Mouse (Mus musculus) myocyte (in vitro differentiated cells): Measurements from ENCODE around the gene Fars2. TPM values are rescaled to one million over a fixed set of nuclear protein-coding genes. Genes with fewer than 3 reads are reported as not detected.
A peak's percentile ranks its signal among the peaks of the same experiment; 100 is the strongest.
"Not testable (repeated sequence)": the region's sequence is repeated elsewhere in the genome, so short reads cannot be mapped to it uniquely, and the experiment has no call there.

Experiments used
- H3K27me3 ChIP-seq: one replicate; pipeline ENCODE4 v1.6.1; 2011; ENCODE audit not compliant: control insufficient read depth, insufficient read depth, insufficient read length
- H3K36me3 ChIP-seq: one replicate; pipeline ENCODE4 v1.6.1; 2011; ENCODE audit not compliant: control insufficient read depth, insufficient read depth
- H3K4me2 ChIP-seq: one replicate; pipeline ENCODE4 v1.6.1; 2011; ENCODE audit warnings: low read depth, control low read depth
- H3K4me3 ChIP-seq: one replicate; pipeline ENCODE4 v1.5.1; 2011; ENCODE audit warnings: mild to moderate bottlenecking, control low read depth, moderate library complexity
- H3K79me2 ChIP-seq: one replicate; pipeline ENCODE4 v1.6.1; 2011; ENCODE audit not compliant: control insufficient read depth, insufficient read depth
- H3ac ChIP-seq: one replicate; pipeline ENCODE4 v1.6.1; 2011; ENCODE audit not compliant: control insufficient read depth, insufficient read length
- CEBPB ChIP-seq: IDR thresholded peaks from 2 replicates; pipeline ENCODE4 v1.6.1; 2011; ENCODE audit warnings: mild to moderate bottlenecking, moderate library complexity; ENCODE audit not compliant: poor library complexity, insufficient read depth, severe bottlenecking
- E2F4 ChIP-seq: IDR thresholded peaks from one replicate; pipeline ENCODE4 v1.6.1; 2011; ENCODE audit warnings: mild to moderate bottlenecking, control low read depth, moderate library complexity; ENCODE audit not compliant: insufficient read depth
- MAX ChIP-seq: IDR thresholded peaks from one replicate; pipeline ENCODE4 v1.6.1; 2011; ENCODE audit warnings: low read depth, mild to moderate bottlenecking, control low read depth
- MYOD1 ChIP-seq, 3 experiments: IDR thresholded peaks; one replicate each; pipeline ENCODE4 v1.6.1; 2011; ENCODE audit warnings: control low read depth in 2 of 3, low read depth in 2 of 3, mild to moderate bottlenecking in 2 of 3, moderate library complexity in 1 of 3; ENCODE audit not compliant: insufficient read length in 2 of 3, control insufficient read depth in 1 of 3
- MYOG ChIP-seq, 3 experiments: IDR thresholded peaks; one replicate each; pipeline ENCODE4 v1.6.1; 2011; ENCODE audit warnings: control low read depth in 2 of 3, low read depth in 2 of 3, mild to moderate bottlenecking in 2 of 3; ENCODE audit not compliant: insufficient read length in 2 of 3, control insufficient read depth in 1 of 3, insufficient read depth in 1 of 3
- POLR2A ChIP-seq: IDR thresholded peaks from one replicate; pipeline ENCODE4 v1.6.1; 2011; ENCODE audit warnings: low read depth, mild to moderate bottlenecking, control low read depth, moderate library complexity; ENCODE audit not compliant: insufficient read length
- POLR2AphosphoS2 ChIP-seq: IDR thresholded peaks from one replicate; pipeline ENCODE4 v1.6.1; 2011; ENCODE audit warnings: low read depth, control low read depth; ENCODE audit not compliant: insufficient read length
- REST ChIP-seq: IDR thresholded peaks from one replicate; pipeline ENCODE4 v1.6.1; 2011; ENCODE audit warnings: mild to moderate bottlenecking, control low read depth, moderate library complexity; ENCODE audit not compliant: insufficient read depth, insufficient read length
- SRF ChIP-seq: IDR thresholded peaks from one replicate; pipeline ENCODE4 v1.6.1; 2011; ENCODE audit warnings: low read depth; ENCODE audit not compliant: control insufficient read depth, insufficient read length
- TCF12 ChIP-seq: IDR thresholded peaks from one replicate; pipeline ENCODE4 v1.6.1; 2011; ENCODE audit warnings: mild to moderate bottlenecking, control low read depth; ENCODE audit not compliant: poor library complexity, insufficient read depth, severe bottlenecking
- TCF3 ChIP-seq: IDR thresholded peaks from one replicate; pipeline ENCODE4 v1.6.1; 2011; ENCODE audit warnings: low read depth, control low read depth; ENCODE audit not compliant: insufficient read length
- USF1 ChIP-seq: IDR thresholded peaks from one replicate; pipeline ENCODE4 v1.6.1; 2011; ENCODE audit warnings: low read depth, mild to moderate bottlenecking, control low read depth, moderate library complexity
- polyA plus RNA-seq: library from polyadenylated mRNA; unstranded; fragments of >200 nt; fragmentation: generic; extraction: Trizol; gene quantifications from one replicate; pipeline ENCODE4 v1.2.1, GENCODE M21; 2012; ENCODE audit warnings: missing spikeins

Fars2 gene
- polyA plus RNA-seq, 1 experiment, result 53.6 TPM

GRCm38 (mm10) chr13:36334748-36335147, 217.5 kb downstream of the Fars2 start:
- H3K79me2 ChIP-seq, result no peaks in the 10 kb centered on the region
- H3K36me3 ChIP-seq, result no peaks in the 10 kb centered on the region
- H3K27me3 ChIP-seq, result no peaks in the 10 kb centered on the region
- TF ChIP-seq REST (no peak), E2F4 (no peak), MYOD1 (IDR thresholded peaks at IDR 0.05; ENCODE audit: control insufficient read depth in 1 of 3, insufficient read length in 2 of 3, low read depth in 2 of 3) (no peak), POLR2A (no peak), MAX (no peak), TCF12 (no peak), SRF (no peak), TCF3 (no peak), CEBPB (no peak), USF1 (no peak), MYOG (IDR thresholded peaks at IDR 0.05; ENCODE audit: control insufficient read depth in 1 of 3, insufficient read depth in 1 of 3, insufficient read length in 2 of 3, low read depth in 2 of 3) (no peak), POLR2AphosphoS2 (no peak)
- H3K4me2 ChIP-seq, result no peak overlapping the region
- no peak overlapping the region for H3ac ChIP-seq
- no peak overlapping the region for H3K4me3 ChIP-seq

DNA sequence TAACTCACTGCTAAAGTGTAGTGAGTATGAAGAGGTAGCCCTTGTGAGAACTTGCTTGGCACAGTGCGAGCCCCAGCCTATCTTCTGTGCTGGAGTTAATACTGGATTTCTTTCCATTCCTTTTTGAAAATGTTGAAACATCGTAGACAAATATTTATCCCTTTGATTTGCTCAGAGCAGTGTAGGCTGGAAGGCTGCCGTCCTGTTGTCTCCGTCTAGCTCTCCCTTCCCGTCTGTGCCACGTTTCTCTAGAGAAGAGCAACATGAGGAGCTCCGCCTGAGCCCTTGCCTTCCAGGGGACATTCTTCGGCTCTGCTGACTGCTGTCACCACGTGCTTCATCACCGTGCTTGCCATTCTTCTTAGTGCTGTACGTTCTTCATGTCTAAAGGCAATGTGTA, 234.3 kb downstream of the Fars2 start:
- H3K4me2 ChIP-seq, result no peak overlapping the region
- TF ChIP-seq CEBPB (no peak), TCF12 (no peak), E2F4 (no peak), MAX (no peak), REST (no peak), SRF (no peak), USF1 (no peak), MYOD1 (IDR thresholded peaks at IDR 0.05; ENCODE audit: control insufficient read depth in 1 of 3, insufficient read length in 2 of 3, low read depth in 2 of 3) (no peak), TCF3 (no peak), POLR2AphosphoS2 (no peak), POLR2A (no peak), MYOG (IDR thresholded peaks at IDR 0.05; ENCODE audit: control insufficient read depth in 1 of 3, insufficient read depth in 1 of 3, insufficient read length in 2 of 3, low read depth in 2 of 3) (no peak)
- no peaks in the 10 kb centered on the region for H3K79me2 ChIP-seq
- no peaks in the 10 kb centered on the region for H3K27me3 ChIP-seq
- no peak overlapping the region for H3K4me3 ChIP-seq
- no peak overlapping the region for H3ac ChIP-seq
- no peaks in the 10 kb centered on the region for H3K36me3 ChIP-seq

DNA sequence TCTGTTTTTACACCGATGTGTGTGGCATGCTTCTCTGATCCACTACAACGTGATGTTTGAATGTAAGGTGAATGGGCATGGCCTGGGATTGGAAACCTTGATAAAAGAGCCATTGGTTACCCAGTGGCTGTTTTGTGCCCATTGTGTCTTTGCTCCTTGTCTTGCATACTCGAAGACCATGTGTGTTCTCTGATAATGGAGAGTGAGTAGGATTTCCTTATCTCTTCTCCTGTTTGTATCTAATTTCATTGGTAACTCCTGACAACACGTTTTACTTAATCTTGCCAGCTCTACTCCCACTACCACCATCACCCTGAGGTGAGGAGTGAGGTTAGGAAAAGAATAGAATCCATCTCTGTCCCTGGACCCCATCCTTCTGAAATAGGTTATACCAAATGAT, 240.3 kb downstream of the Fars2 start:
- Histone ChIP-seq H3K36me3 (no peaks in the 10 kb centered on the region), H3ac (no peak overlapping the region), H3K27me3 (no peaks in the 10 kb centered on the region), H3K4me2 (no peak overlapping the region), H3K4me3 (no peak overlapping the region), H3K79me2 (no peaks in the 10 kb centered on the region)
- TF ChIP-seq MAX (no peak), E2F4 (no peak), CEBPB (no peak), TCF3 (no peak), POLR2A (no peak), USF1 (no peak), POLR2AphosphoS2 (no peak), MYOD1 (IDR thresholded peaks at IDR 0.05; ENCODE audit: control insufficient read depth in 1 of 3, insufficient read length in 2 of 3, low read depth in 2 of 3) (no peak), MYOG (IDR thresholded peaks at IDR 0.05; ENCODE audit: control insufficient read depth in 1 of 3, insufficient read depth in 1 of 3, insufficient read length in 2 of 3, low read depth in 2 of 3) (no peak), SRF (no peak), TCF12 (no peak), REST (no peak)

DNA sequence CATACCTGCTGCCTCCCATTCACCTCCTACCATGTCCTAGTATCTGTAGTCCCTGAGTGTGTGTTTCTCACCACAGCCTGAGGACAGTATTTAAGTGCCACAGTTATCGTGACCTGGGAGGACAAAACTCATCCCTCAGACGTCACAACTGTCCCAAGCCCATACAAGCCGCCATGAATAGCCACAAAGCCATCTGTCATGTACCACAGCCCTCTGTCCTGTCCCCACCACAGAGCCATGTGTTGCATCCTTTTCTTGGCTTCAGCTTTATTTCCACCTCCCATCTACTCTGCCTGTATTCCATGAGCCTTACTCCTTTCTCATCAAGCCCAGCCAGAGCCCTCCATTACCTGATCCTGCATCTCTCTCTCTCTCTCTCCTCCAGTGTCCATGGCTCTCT, 244.2 kb downstream of the Fars2 start:
- no peaks in the 10 kb centered on the region for H3K36me3 ChIP-seq
- H3K4me2 ChIP-seq, result no peak overlapping the region
- no peak overlapping the region for H3K4me3 ChIP-seq
- H3K27me3 ChIP-seq, result no peaks in the 10 kb centered on the region
- H3ac ChIP-seq, result no peak overlapping the region
- TF ChIP-seq MYOG (IDR thresholded peaks at IDR 0.05; ENCODE audit: control insufficient read depth in 1 of 3, insufficient read depth in 1 of 3, insufficient read length in 2 of 3, low read depth in 2 of 3) (peak in 1 of 3 experiments; percentile 68), POLR2AphosphoS2 (no peak), CEBPB (no peak), MYOD1 (IDR thresholded peaks at IDR 0.05; ENCODE audit: control insufficient read depth in 1 of 3, insufficient read length in 2 of 3, low read depth in 2 of 3) (peak in 1 of 3 experiments; percentile 61)
- no peaks in the 10 kb centered on the region for H3K79me2 ChIP-seq

DNA sequence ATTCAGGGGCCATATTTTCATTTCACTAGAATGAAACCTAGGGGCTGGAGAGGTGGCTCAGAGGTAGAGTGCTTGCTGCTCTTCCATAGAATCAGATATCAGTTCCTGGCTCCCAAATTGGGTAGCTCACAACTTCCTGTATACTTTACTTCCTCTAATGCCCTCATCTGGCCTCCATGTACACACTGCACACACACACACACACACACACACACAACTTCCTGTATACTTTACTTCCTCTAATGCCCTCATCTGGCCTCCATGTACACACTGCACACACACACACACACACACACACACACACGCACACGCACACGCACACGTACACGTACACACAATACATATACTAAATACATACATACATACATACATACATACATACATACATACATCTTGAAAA, 248.5 kb downstream of the Fars2 start:
- not testable (repeated sequence) for H3K27me3 ChIP-seq, H3K36me3 ChIP-seq, H3ac ChIP-seq, H3K4me2 ChIP-seq, H3K4me3 ChIP-seq, H3K79me2 ChIP-seq
